9 mouse cellular contexts compared by ENCODE assay signal in the genomic region with DNA sequence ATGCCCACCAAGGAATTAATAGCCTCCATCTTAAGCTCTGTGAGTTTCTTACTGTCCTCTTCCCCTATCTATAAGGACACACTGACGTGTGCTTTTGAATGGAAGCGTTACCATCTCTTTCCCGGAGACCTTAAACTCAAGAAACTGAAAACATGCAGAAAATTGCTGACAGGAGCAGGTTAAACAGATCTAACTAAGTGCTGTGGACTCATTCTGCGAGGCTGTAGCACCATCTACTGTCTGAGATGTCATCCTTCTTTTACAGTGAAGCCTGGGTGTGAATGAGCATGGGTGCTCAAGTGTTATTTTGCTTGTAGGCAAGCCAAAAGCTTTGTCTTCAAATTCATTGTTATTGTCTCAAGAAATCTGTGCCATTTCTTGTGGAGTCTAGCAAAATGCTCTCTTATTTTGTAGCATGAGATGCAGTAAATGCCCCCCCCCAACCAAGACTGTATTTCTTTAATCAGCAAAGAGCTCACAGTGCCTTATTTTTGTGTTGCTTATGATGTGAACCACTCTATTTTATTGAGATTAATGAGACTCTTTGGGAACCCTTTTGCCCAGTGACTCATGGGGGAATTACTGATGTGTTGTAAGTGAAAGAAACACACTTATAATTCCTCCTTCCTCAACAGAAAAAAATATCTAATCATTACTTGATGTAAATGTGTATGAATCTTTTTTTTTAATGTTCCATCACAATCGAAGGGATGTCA.
DNase-seq lines count a peak whose midpoint lies in the region; ATAC-seq and TF ChIP-seq lines count a peak whose summit lies in the region.
"Had no signal": no experiment of that assay in that cellular context is flagged by ENCODE, and none has a peak within 500 bp of the region (broad histone marks: within the 10 kb centered on the region; RNA-seq: fewer than 3 reads in every experiment).

No protein-coding gene starts in this region.

- H3K4me2 ChIP-seq in CH12.LX (ENCODE audit: insufficient read depth, low read depth, poor library complexity, severe bottlenecking) = no peak overlapping the region
- no peak overlapping the region for H3K4me2 ChIP-seq in embryonic facial prominence, embryonic 11.5 days (ENCODE audit: low read depth, low read length)
- 0 out of 2 replicates have a peak overlapping the region, but pooled peaks have one; percentile 1 for H3K4me2 ChIP-seq in hindbrain, embryonic 15.5 days
- H3K4me2 ChIP-seq in midbrain, postnatal 0 days (ENCODE audit: low read depth, low read length, poor library complexity, severe bottlenecking) = no peak overlapping the region

- no peaks in the 10 kb centered on the region for H3K36me3 ChIP-seq in CH12.LX (replicated peaks in 1 of 2; ENCODE audit: control insufficient read depth in 1 of 2, insufficient read depth in 1 of 2, low read length in 1 of 2)
- no peaks in the 10 kb centered on the region for H3K36me3 ChIP-seq in embryonic facial prominence, embryonic 11.5 days (replicated peaks; ENCODE audit: control insufficient read depth, insufficient read depth, low read depth, low read length)
- no peaks in the 10 kb centered on the region for H3K36me3 ChIP-seq in hindbrain, embryonic 15.5 days
- no peaks in the 10 kb centered on the region for H3K36me3 ChIP-seq in midbrain, postnatal 0 days (ENCODE audit: insufficient read depth, low read length)

- dilution Hi-C loops in CH12.LX (cut with MboI; ENCODE audit: extremely low pct_ligation_motif_present, extremely low pct_unique_long_range_greater_than_20kb, low sequenced_read_pairs) = no loop called here

- H3K27me3 ChIP-seq in CH12.LX (replicated peaks) = no peaks in the 10 kb centered on the region
- H3K27me3 ChIP-seq in embryonic facial prominence, embryonic 11.5 days (ENCODE audit: control insufficient read depth, insufficient read depth, low read length) = no peaks in the 10 kb centered on the region
- no peaks in the 10 kb centered on the region for H3K27me3 ChIP-seq in hindbrain, embryonic 15.5 days
- H3K27me3 ChIP-seq in midbrain, postnatal 0 days (ENCODE audit: insufficient read depth, low read length) = no peaks in the 10 kb centered on the region

- peak; percentile 92 for TF ChIP-seq RAD21 in CH12.LX (IDR thresholded peaks at IDR 0.05; ENCODE audit: low read depth, low read length)

- H3K4me3 ChIP-seq in CH12.LX (replicated peaks in 1 of 3; ENCODE audit: low read depth in 2 of 3, low read length in 2 of 3, poor library complexity in 1 of 3) = no peak overlapping the region
- no peak overlapping the region for H3K4me3 ChIP-seq in embryonic facial prominence, embryonic 11.5 days (ENCODE audit: low read depth, low read length)
- H3K4me3 ChIP-seq in hindbrain, embryonic 15.5 days = no peak overlapping the region
- H3K4me3 ChIP-seq in midbrain, postnatal 0 days (ENCODE audit: low read depth, low read length) = no peak overlapping the region

- in situ Hi-C loops in CH12.LX (cut with MboI; ENCODE audit: low pct_ligation_motif_present, low pct_unique_long_range_greater_than_20kb, low sequenced_read_pairs) = no loop called here

- H3K4me1 ChIP-seq in CH12.LX (ENCODE audit: control insufficient read depth in 1 of 2, insufficient read depth in 2 of 2) = peaks cover 0 to 3% of the 10 kb centered on the region in 2 experiments; a peak in 1 of 4 replicates
- H3K4me1 ChIP-seq in embryonic facial prominence, embryonic 11.5 days (ENCODE audit: control insufficient read depth, insufficient read depth, low read length) = no peaks in the 10 kb centered on the region
- H3K4me1 ChIP-seq in hindbrain, embryonic 15.5 days (replicated peaks) = peaks cover 4% of the 10 kb centered on the region
- H3K4me1 ChIP-seq in midbrain, postnatal 0 days (ENCODE audit: insufficient read depth, low read length) = no peaks in the 10 kb centered on the region

- no peak for ATAC-seq in embryonic facial prominence, embryonic 11.5 days (replicated peaks; ENCODE audit: insufficient number of reproducible peaks, low FRiP score, low TSS enrichment, low read depth)
- ATAC-seq in hindbrain, embryonic 15.5 days (ENCODE audit: low FRiP score, low read depth) = peak; percentile 90
- ATAC-seq in midbrain, postnatal 0 days (ENCODE audit: low FRiP score) = peak; percentile 80; the same call in 1 of the 2 replicates
- no peak for ATAC-seq in megakaryocyte-erythroid progenitor cell, adult 5-6 weeks (replicated peaks; ENCODE audit: low FRiP score, low TSS enrichment, poor library complexity, severe bottlenecking)

- TF ChIP-seq CTCF in CH12.LX (conservative IDR thresholded peaks at IDR 0.05 in 1 of 2, IDR thresholded peaks at IDR 0.05 in 1 of 2; ENCODE audit: low read depth in 2 of 2, low read length in 2 of 2) = peak; percentile 35 to 79; a peak in 3 of 4 replicates
- TF ChIP-seq CTCF in midbrain, postnatal 0 days (IDR thresholded peaks at IDR 0.05) = peak; percentile 95

- H3K9ac ChIP-seq in CH12.LX (ENCODE audit: insufficient read depth, low read depth) = no peak overlapping the region
- H3K9ac ChIP-seq in embryonic facial prominence, embryonic 11.5 days (replicated peaks; ENCODE audit: low read length) = no peak overlapping the region
- no peak overlapping the region for H3K9ac ChIP-seq in hindbrain, embryonic 15.5 days
- H3K9ac ChIP-seq in midbrain, postnatal 0 days (replicated peaks; ENCODE audit: low read length, poor library complexity, severe bottlenecking) = no peak overlapping the region

- H3K27ac ChIP-seq in CH12.LX (ENCODE audit: insufficient read depth, low read depth) = no peak overlapping the region
- no peak overlapping the region for H3K27ac ChIP-seq in embryonic facial prominence, embryonic 11.5 days (replicated peaks; ENCODE audit: low read depth, low read length)
- no peak overlapping the region for H3K27ac ChIP-seq in hindbrain, embryonic 15.5 days (replicated peaks)
- H3K27ac ChIP-seq in midbrain, postnatal 0 days (ENCODE audit: low read depth, low read length) = no peak overlapping the region
- H3K27ac ChIP-seq: macrophage had no signal

- no peak for TF ChIP-seq EP300 in CH12.LX (IDR thresholded peaks at IDR 0.05; ENCODE audit: low read length)

- WGBS in embryonic facial prominence, embryonic 11.5 days = 44% methylated on average over 5 of the region's 5 CpGs
- 18% methylated on average over 5 of the region's 5 CpGs for WGBS in hindbrain, embryonic 15.5 days
- WGBS in midbrain, postnatal 0 days = 24% methylated on average over 5 of the region's 5 CpGs

- H3K9me3 ChIP-seq in CH12.LX (replicated peaks; ENCODE audit: low read length) = no peaks in the 10 kb centered on the region
- H3K9me3 ChIP-seq in embryonic facial prominence, embryonic 11.5 days (replicated peaks; ENCODE audit: control insufficient read depth, low read length) = no peaks in the 10 kb centered on the region
- H3K9me3 ChIP-seq in hindbrain, embryonic 15.5 days = no peaks in the 10 kb centered on the region
- H3K9me3 ChIP-seq in midbrain, postnatal 0 days (ENCODE audit: low read length) = no peaks in the 10 kb centered on the region

- no peak for TF ChIP-seq POLR2A in CH12.LX (IDR thresholded peaks at IDR 0.05; ENCODE audit: low read depth, low read length)

- H3K79me2 ChIP-seq in CH12.LX (replicated peaks; ENCODE audit: control insufficient read depth, extremely low read depth, insufficient read depth, poor library complexity, severe bottlenecking) = no peaks in the 10 kb centered on the region

- DNase-seq in CH12.LX (ENCODE audit: extremely low read depth) = peak; percentile 42
- DNase-seq in ZHBTc4 (ENCODE audit: low read depth, low spot score) = peak; percentile 78
- DNase-seq in embryonic facial prominence, embryonic 11.5 days (ENCODE audit: low spot score) = peak; percentile 63
- peak; percentile 47 for DNase-seq in left cerebral cortex, adult 11 months (ENCODE audit: low spot score)
- DNase-seq in midbrain, postnatal 0 days (ENCODE audit: low spot score) = peak; percentile 89
- no peak for DNase-seq in B cell, adult 2 months

TF ChIP-seq in CH12.LX, 34 proteins besides CTCF, POLR2A, EP300 and RAD21:
- peak; percentile 50 for TF ChIP-seq SMC3 (IDR thresholded peaks at IDR 0.05; ENCODE audit: low read depth, low read length)
- TF ChIP-seq KAT2A (IDR thresholded peaks at IDR 0.05; ENCODE audit: insufficient replicate concordance, low read length) = no peak
- TF ChIP-seq NELFE (IDR thresholded peaks at IDR 0.05; ENCODE audit: low read depth, low read length) = no peak
- no peak for TF ChIP-seq BHLHE40 (IDR thresholded peaks at IDR 0.05; ENCODE audit: low read depth, low read length)
- no peak for TF ChIP-seq ZC3H11A (IDR thresholded peaks at IDR 0.05; ENCODE audit: low read depth, low read length)
- peak; percentile 84 for TF ChIP-seq MAFK (IDR thresholded peaks at IDR 0.05; ENCODE audit: insufficient replicate concordance, low read length)

Comparison
In these comparisons a context has a peak if more than half of its experiments do, and no peak if none do; other contexts are left out.
1. DNase-seq: peak in CH12.LX (single experiment), ZHBTc4 (single experiment), embryonic facial prominence, embryonic 11.5 days (single experiment), left cerebral cortex, adult 11 months (single experiment) and midbrain, postnatal 0 days (single experiment); none in B cell, adult 2 months (0 of 2).
2. ATAC-seq: peak in hindbrain, embryonic 15.5 days (single experiment) and midbrain, postnatal 0 days (single experiment); none in embryonic facial prominence, embryonic 11.5 days (single experiment) and megakaryocyte-erythroid progenitor cell, adult 5-6 weeks (single experiment).